Mouse (Mus musculus): ENCODE data around the gene Azgp1.
"Not testable (repeated sequence)": the region's sequence is repeated elsewhere in the genome, so short reads cannot be mapped to it uniquely, and the experiment has no call there.

Azgp1 gene

GRCm38 (mm10) chr5:137981300-137981699 is at the start of gene Azgp1:
Gene Azgp1, plus strand, starts transcription at chr5:137981520.
- in situ Hi-C loops (cut with MseI, MboI), result no loop called here

DNA sequence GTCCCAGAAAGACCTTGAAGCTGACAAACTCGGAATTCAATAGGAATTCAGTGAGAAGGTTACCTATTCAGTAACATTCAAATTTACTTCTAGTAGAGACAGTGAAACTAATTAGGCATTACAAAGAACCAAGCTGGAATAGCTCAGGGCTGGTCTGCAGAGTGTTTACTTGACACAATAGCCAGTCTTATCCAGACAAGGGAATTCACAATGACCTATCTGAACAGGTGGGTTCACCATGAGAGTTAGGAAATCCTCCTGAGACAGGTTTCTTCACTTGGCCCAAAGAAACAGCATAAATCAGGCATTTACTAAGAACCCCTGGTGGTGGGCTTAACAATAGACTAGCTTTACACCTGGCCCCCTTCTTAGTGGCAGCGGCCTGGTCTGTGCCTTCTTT is 47.4 kb upstream of the Azgp1 start:
- in situ Hi-C loops (cut with MseI, MboI), result not testable (repeated sequence)

- in situ Hi-C loops (cut with MseI, MboI), result no loop called here
Measured at GRCm38 (mm10) chr5:137936486-137936885, 44.8 kb upstream of the Azgp1 start.

DNA sequence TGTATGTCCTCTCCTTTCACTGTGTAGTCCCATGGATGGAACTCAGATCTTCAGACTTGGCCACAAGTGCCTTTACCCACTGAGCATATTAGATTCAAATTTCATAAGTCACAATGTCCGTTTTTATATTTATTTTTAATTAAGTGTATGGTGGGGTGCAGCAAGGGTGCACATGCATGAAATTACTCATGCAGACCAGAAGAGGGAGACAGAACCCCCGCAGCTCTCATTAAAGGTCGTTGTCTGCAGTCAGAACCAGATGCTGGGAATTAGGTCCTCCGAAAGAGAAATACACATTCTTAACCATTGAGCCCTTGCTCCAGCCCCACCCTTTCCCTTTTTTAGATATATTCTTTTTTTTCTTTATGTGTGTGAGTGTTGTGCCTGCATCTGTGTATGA is 44.1 kb upstream of the Azgp1 start:
- in situ Hi-C loops (cut with MseI, MboI), result no loop called here

GRCm38 (mm10) chr5:137940948-137941347 is 40.4 kb upstream of the Azgp1 start:
- in situ Hi-C loops (cut with MseI, MboI), result no loop called here

GRCm38 (mm10) chr5:137943133-137943532 is 38.2 kb upstream of the Azgp1 start:
- in situ Hi-C loops (cut with MseI, MboI), result no loop called here

DNA sequence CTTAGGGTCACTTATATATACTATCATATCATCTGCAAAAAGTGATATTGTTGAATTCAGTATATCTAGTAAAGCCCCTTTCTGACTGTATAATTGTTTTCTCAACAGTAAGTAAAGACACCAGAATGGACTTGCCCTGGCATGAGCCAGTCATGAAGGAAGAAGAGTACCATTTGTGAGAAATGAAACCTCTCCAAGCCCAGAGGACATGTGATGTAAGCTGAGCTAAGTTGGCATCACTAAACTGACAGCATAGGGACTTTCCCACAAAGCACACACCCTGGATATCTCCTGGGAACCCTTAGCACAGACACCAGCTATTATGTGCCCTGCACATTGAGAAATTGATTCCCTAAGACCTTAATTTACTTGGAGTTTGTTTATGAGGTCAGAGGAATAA is 34.0 kb upstream of the Azgp1 start:
- in situ Hi-C loops (cut with MseI, MboI), result no loop called here

GRCm38 (mm10) chr5:137951218-137951617 is 30.1 kb upstream of the Azgp1 start:
- in situ Hi-C loops (cut with MseI, MboI), result loop anchor here in 1 of 2 experiments (5.0 kb wide), 1 partner anchor 54 kb away; no protein-coding TSS in a partner anchor

GRCm38 (mm10) chr5:137956404-137956803 is 24.9 kb upstream of the Azgp1 start:
- in situ Hi-C loops (cut with MseI, MboI), result no loop called here

DNA sequence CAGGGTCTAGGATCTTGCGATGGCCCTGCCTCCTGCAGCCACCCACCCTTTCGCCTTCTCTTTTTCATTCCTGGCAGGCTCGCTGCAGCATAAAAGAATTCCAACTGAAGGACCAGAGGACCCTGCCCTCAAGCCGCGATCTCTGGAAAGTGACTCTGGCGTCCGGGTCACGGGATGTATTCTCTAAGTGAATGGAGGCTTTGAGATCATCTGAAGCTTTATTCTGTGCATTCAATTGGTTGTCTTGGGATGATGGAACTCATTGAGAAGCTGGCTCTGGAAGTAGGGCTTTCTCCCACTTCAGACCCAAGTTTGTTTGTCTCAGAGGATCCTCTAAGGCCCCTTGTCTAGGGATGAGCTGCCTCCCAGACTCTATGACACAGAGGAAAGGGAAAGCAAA is 18.4 kb upstream of the Azgp1 start, which contains the start of gene Gjc3:
Gjc3 (minus strand) TSS at position 154 of the 400 bp plus-strand sequence.
- in situ Hi-C loops (cut with MseI, MboI), result loop anchor here in 1 of 2 experiments (10.0 kb wide), 1 partner anchor 68 kb away; no protein-coding TSS in a partner anchor

- in situ Hi-C loops (cut with MseI, MboI), result loop anchor here in 1 of 2 experiments (10.0 kb wide), 1 partner anchor 72 kb away; no protein-coding TSS in a partner anchor
Measured at GRCm38 (mm10) chr5:137966492-137966891, 14.8 kb upstream of the Azgp1 start.

- in situ Hi-C loops (cut with MseI, MboI), result loop anchor here in 1 of 2 experiments (5.0 to 10.0 kb wide), 2 partner anchors 81 to 178 kb away; no protein-coding TSS in a partner anchor
Measured at GRCm38 (mm10) chr5:137973161-137973560, 8.2 kb upstream of the Azgp1 start.

DNA sequence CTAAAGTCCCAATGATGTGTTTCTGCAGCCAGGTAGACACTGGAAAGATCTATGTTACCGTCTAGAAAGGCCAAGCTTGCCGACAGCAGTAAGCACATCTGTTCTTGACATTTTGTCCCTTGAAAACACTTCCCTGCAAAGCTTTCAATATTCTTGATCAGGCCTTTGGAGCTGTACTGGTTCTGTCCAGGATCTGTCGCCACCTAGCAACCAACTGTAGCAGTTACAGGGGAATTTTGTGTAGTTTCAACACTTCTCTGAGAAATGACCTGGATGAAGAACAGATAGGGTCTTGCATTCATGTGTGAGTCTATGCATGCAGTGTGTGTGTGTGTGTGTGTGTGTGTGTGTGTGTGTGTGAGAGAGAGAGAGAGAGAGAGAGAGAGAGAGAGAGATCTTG is 7.6 kb upstream of the Azgp1 start:
- in situ Hi-C loops (cut with MseI, MboI), result loop anchor here in 1 of 2 experiments (5.0 to 10.0 kb wide), 2 partner anchors 81 to 179 kb away; no protein-coding TSS in a partner anchor

DNA sequence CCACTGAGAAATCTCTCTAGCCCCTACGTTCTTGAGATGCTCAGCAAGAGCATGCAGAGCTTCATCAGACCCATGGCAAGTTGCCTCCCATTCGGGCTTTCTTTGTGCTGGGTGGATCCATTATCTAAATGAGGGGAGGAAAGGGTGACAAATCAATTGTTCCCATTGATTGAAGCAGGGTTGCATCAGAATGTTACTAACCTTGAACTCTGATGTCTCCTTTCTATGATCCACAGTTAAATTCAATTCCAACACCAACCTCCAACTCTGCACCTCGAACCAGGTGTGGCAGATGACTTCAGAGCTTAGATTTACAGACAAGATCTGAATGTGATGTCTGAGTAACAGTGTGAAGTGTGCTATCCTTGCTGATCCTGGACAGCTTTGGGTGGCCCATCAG is 6.6 kb upstream of the Azgp1 start:
- in situ Hi-C loops (cut with MseI, MboI), result loop anchor here in 1 of 2 experiments (5.0 to 10.0 kb wide), 2 partner anchors 82 to 180 kb away; no protein-coding TSS in a partner anchor

DNA sequence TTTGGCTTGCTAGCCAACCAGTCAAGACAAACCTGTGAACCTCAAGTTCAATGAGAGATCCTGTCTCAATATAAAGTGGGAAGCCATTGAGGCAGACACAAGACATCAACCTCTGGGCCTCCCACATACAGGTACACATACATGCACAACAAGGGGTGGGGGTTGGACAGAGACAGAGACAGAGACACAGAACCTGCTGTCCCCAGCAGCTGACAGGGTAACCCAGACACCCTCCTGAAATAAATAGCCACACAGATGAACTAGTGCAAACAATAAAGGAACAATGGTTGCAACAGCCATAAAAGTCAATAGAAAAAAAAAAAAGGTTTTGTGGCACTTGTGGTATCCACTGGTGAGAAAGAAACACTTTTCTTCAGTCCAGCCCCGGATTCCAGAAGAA is 5.9 kb upstream of the Azgp1 start:
- in situ Hi-C loops (cut with MseI, MboI), result loop anchor here in 1 of 2 experiments (10.0 kb wide), 1 partner anchor 181 kb away; no protein-coding TSS in a partner anchor

DNA sequence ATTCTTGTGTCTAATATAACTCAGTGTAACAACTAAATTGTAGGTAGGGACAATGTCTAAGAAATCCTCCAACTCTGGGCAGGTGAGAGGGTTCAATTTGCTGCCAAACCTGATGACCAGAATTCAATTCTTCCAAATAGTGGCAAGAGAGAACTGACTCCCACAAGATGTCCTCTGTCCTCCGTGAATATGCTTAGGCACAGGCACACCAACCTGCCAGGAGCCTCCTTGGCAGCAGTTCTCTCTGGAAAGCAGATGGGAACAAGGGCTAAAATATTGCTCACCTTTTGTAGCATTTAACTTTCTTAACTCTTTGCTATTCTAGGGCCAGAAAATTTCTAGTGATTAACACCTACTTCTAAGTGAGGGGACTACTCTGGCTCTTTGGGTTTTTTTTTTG is 4.0 kb upstream of the Azgp1 start:
- in situ Hi-C loops (cut with MseI, MboI), result loop anchor here in 1 of 2 experiments (10.0 kb wide), 1 partner anchor 182 kb away; no protein-coding TSS in a partner anchor

GRCm38 (mm10) chr5:137979081-137979480 is 2.2 kb upstream of the Azgp1 start:
- in situ Hi-C loops (cut with MseI, MboI), result loop anchor here in 1 of 2 experiments (10.0 kb wide), 1 partner anchor 184 kb away; no protein-coding TSS in a partner anchor

DNA sequence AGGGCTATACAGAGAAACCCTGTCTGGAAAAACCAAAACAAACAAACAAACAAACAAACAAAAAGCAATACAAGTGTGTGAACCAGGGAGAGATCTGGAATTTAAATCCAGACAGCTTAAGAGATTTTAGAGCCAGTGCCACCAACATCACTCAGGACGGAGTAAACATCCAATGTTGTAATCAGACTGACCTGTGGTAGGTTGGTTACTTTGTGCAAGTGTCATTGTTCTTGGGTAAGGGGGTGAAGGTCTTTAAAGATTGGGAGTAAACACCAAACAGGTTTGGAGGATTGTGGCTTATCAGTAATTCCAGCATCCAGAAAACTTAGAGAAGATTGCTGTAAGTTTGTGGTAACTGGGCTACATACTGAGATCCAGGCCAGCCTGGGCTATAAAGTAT is 5.0 kb downstream of the Azgp1 start:
- in situ Hi-C loops (cut with MseI, MboI), result no loop called here

DNA sequence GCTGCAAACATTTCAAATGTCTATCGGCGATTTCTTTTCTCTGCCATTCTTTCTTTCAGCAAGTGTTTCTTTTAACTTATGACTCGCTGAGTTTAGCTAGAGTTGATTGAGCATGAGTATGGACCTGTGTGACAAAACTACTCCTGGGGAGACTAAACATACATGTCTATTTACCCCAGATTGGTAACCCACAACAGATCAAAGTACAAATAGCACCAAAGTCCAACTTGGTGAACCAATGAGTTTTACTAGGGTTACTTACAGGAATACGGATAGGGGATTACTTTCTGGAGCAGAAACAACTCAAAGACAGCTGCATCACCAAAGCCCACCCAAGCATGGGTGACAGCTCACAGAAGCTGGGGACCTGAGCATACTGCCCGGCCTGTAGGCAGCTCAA is 28.1 kb downstream of the Azgp1 start:
- in situ Hi-C loops (cut with MseI, MboI), result no loop called here

GRCm38 (mm10) chr5:138012382-138012781 is 31.1 kb downstream of the Azgp1 start:
- in situ Hi-C loops (cut with MseI, MboI), result no loop called here

DNA sequence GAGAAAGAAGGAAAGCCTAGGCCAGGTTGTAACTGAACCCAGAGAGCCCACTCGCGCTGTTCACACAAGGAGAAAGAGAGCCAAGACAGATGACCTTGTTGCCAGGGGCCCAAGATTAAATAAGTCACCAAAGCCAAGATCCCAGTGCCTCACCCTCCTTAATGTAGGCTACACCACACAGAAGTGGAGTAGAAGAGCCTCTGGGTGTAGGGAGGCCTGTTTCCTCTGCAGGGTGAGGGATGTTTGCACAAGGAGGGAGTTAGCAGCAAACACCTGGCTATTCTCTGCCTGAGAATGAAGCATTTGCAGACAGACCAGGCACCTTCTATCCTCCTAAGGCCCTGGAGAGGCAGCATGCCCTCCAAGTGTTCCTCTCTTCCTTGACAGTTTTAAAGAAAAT is 35.2 kb downstream of the Azgp1 start:
- in situ Hi-C loops (cut with MseI, MboI), result no loop called here

DNA sequence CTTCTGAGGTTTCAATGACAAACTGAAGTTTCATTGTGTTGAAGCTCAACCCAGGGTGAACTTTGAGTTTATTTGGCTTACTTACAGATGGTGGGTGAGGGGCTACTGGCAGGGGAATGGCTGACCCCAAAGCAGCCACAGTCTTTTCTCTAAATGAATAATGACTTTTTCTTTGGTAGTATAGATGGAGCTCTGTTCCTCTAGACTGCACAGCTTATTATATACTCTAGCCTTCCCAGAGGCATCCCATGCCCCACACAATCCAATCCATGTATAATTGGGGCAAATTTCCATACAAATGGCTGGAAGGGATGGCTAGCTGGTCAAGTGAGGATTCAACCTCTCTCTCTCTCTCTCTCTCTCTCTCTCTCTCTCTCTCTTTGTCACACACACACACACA is 35.7 kb downstream of the Azgp1 start:
- in situ Hi-C loops (cut with MseI, MboI), result no loop called here

DNA sequence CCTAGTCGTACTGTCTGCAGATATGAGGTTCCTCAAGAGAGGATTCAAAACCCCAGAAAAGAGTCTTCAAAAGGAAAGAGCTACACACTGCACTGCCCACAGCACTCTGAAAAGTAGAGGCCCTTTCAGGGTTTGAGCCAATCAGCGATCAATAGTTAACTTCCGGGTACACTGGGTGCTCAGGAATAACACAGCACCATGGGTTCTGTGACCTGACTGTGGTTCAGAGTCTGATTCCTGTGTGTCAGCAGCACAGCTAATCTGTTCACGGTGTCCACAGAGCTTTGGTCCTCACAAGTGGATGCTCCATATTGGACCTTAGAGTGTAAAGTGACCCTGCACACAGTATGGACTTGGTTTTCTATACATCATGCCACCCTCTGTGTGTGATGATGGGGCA is 38.3 kb downstream of the Azgp1 start:
- in situ Hi-C loops (cut with MseI, MboI), result not testable (repeated sequence)

Measured in mouse trophoblast stem cell (cell line).